Mouse (Mus musculus) embryonic facial prominence, embryonic 13.5 days (tissue): ENCODE measurements around the gene Eif3d. TPM values are rescaled to one million over a fixed set of nuclear protein-coding genes. Genes with fewer than 3 reads are reported as not detected.
A peak's percentile ranks its signal among the peaks of the same experiment; 100 is the strongest.

Source experiments
- ATAC-seq: fragments of 200-750 bp; cut with Nextera tagmentation; 2 replicates; pipeline ENCODE4 v1.8.0; 2017; ENCODE audit warnings: low read depth; ENCODE audit not compliant: insufficient number of reproducible peaks, insufficient read depth, low FRiP score, low TSS enrichment
- H3K27ac ChIP-seq: fragments of 300-500 bp; sonication (generic); 2 replicates; pipeline ENCODE4 v1.5.1; 2015; ENCODE audit warnings: moderate library complexity, mild to moderate bottlenecking, inconsistent platforms
- H3K27me3 ChIP-seq: fragments of 300-500 bp; sonication (generic); 2 replicates; pipeline ENCODE4 v1.6.1; 2015; ENCODE audit warnings: mild to moderate bottlenecking, inconsistent platforms
- H3K36me3 ChIP-seq: fragments of 300-500 bp; sonication (generic); 2 replicates; pipeline ENCODE4 v1.6.1; 2015; ENCODE audit warnings: mild to moderate bottlenecking, inconsistent platforms
- H3K4me1 ChIP-seq: fragments of 300-500 bp; sonication (generic); 2 replicates; pipeline ENCODE4 v1.6.1; 2015; ENCODE audit warnings: inconsistent platforms
- H3K4me2 ChIP-seq: fragments of 300-500 bp; sonication (generic); 2 replicates; pipeline ENCODE4 v1.6.1; 2015; ENCODE audit warnings: moderate library complexity, mild to moderate bottlenecking, inconsistent platforms
- H3K4me3 ChIP-seq: fragments of 300-500 bp; sonication (generic); 2 replicates; pipeline ENCODE4 v1.5.1; 2015; ENCODE audit warnings: mild to moderate bottlenecking, inconsistent platforms
- H3K9ac ChIP-seq: fragments of 300-500 bp; sonication (generic); 2 replicates; pipeline ENCODE4 v1.6.1; 2015; ENCODE audit warnings: mild to moderate bottlenecking, inconsistent platforms
- H3K9me3 ChIP-seq: fragments of 300-500 bp; sonication (generic); 2 replicates; pipeline ENCODE4 v1.6.1; 2016; ENCODE audit warnings: inconsistent platforms
- WGBS: fragments of 180-500 bp; shearing (Covaris S2); methylation state at CpG from one replicate; pipeline ENCODE4 v1.1.7; 2015; ENCODE audit warnings: mixed read lengths; 5-methylcytosine and 5-hydroxymethylcytosine counted together
- polyA plus RNA-seq: library from polyadenylated mRNA; unstranded; fragments of >200 nt; fragmentation: Nextera tagmentation; extraction: Ambion mirVana; gene quantifications from 2 replicates; pipeline ENCODE4 v1.2.1, GENCODE M21; 2015

Eif3d gene
- polyA plus RNA-seq, 1 experiment from 2014 or later, result 204 TPM

- no peak overlapping the region for H3K9ac ChIP-seq
- H3K36me3 ChIP-seq, result peaks cover 49% of the 10 kb centered on the region
- H3K27me3 ChIP-seq, result no peaks in the 10 kb centered on the region
- 89% methylated on average over 7 of the region's 7 CpGs for WGBS
- H3K27ac ChIP-seq, result no peak overlapping the region
- H3K4me2 ChIP-seq, result no peak overlapping the region
- H3K4me1 ChIP-seq, result no peaks in the 10 kb centered on the region
- no peaks in the 10 kb centered on the region for H3K9me3 ChIP-seq
- no peak overlapping the region for H3K4me3 ChIP-seq
- no peak for ATAC-seq
Measured at GRCm38 (mm10) chr15:77949061-77949460, 21.6 kb downstream of the Eif3d start.

GRCm38 (mm10) chr15:77945711-77946110, 24.9 kb downstream of the Eif3d start:
- Histone ChIP-seq H3K9me3 (no peaks in the 10 kb centered on the region), H3K36me3 (peaks cover 62% of the 10 kb centered on the region), H3K4me1 (no peaks in the 10 kb centered on the region), H3K9ac (0 out of 2 replicates have a peak overlapping the region, but pooled peaks have one; percentile 46), H3K4me2 (no peak overlapping the region), H3K27me3 (no peaks in the 10 kb centered on the region), H3K4me3 (no peak overlapping the region), H3K27ac (no peak overlapping the region)
- 88% methylated on average over 4 of the region's 4 CpGs for WGBS
- ATAC-seq, result no peak

GRCm38 (mm10) chr15:77941563-77941962, 29.1 kb downstream of the Eif3d start:
- H3K9me3 ChIP-seq, result no peaks in the 10 kb centered on the region
- no peak overlapping the region for H3K4me3 ChIP-seq
- peaks cover 39% of the 10 kb centered on the region for H3K36me3 ChIP-seq
- H3K4me2 ChIP-seq, result no peak overlapping the region
- no peak overlapping the region for H3K27ac ChIP-seq
- ATAC-seq, result no peak
- 84% methylated on average over 3 of the region's 3 CpGs for WGBS
- H3K4me1 ChIP-seq, result no peaks in the 10 kb centered on the region
- no peak overlapping the region for H3K9ac ChIP-seq
- no peaks in the 10 kb centered on the region for H3K27me3 ChIP-seq

GRCm38 (mm10) chr15:77938516-77938915, 32.1 kb downstream of the Eif3d start:
- Histone ChIP-seq H3K4me3 (no peak overlapping the region), H3K4me2 (no peak overlapping the region), H3K36me3 (peaks cover 21% of the 10 kb centered on the region), H3K27me3 (no peaks in the 10 kb centered on the region), H3K9me3 (no peaks in the 10 kb centered on the region), H3K4me1 (peaks cover 8% of the 10 kb centered on the region), H3K27ac (no peak overlapping the region), H3K9ac (no peak overlapping the region)
- WGBS, result 76% methylated on average over 5 of the region's 5 CpGs
- ATAC-seq, result no peak

- no peak overlapping the region for H3K4me2 ChIP-seq
- no peaks in the 10 kb centered on the region for H3K27me3 ChIP-seq
- peaks cover 12% of the 10 kb centered on the region for H3K4me1 ChIP-seq
- 67% methylated on average over 14 of the region's 14 CpGs for WGBS
- ATAC-seq, result no peak
- H3K36me3 ChIP-seq, result no peaks in the 10 kb centered on the region
- H3K27ac ChIP-seq, result no peak overlapping the region
- peak overlapping the region; percentile 32; the same call in 1 of the 2 replicates for H3K9ac ChIP-seq
- H3K9me3 ChIP-seq, result no peaks in the 10 kb centered on the region
- no peak overlapping the region for H3K4me3 ChIP-seq
Measured at GRCm38 (mm10) chr15:77935673-77936375, 34.8 kb downstream of the Eif3d start.

GRCm38 (mm10) chr15:77934968-77935367, 35.6 kb downstream of the Eif3d start:
- no peak for ATAC-seq

GRCm38 (mm10) chr15:77934326-77934725, 36.3 kb downstream of the Eif3d start:
- no peak for ATAC-seq
- Histone ChIP-seq H3K4me1 (peaks cover 18% of the 10 kb centered on the region), H3K4me2 (peak overlapping the region; percentile 58), H3K9ac (peak overlapping the region; percentile 67; the same call in 1 of the 2 replicates), H3K36me3 (no peaks in the 10 kb centered on the region), H3K4me3 (no peak overlapping the region), H3K27me3 (no peaks in the 10 kb centered on the region), H3K9me3 (no peaks in the 10 kb centered on the region), H3K27ac (no peak overlapping the region)
- WGBS, result 79% methylated on average over 11 of the region's 11 CpGs

More at GRCm38 (mm10) chr15:77934968-77935367, 35.6 kb downstream of the Eif3d start:
- no peak overlapping the region for H3K27ac ChIP-seq
- H3K4me1 ChIP-seq, result peaks cover 12% of the 10 kb centered on the region
- no peaks in the 10 kb centered on the region for H3K9me3 ChIP-seq
- no peaks in the 10 kb centered on the region for H3K27me3 ChIP-seq
- no peak overlapping the region for H3K4me3 ChIP-seq
- H3K4me2 ChIP-seq, result no peak overlapping the region
- H3K9ac ChIP-seq, result peak overlapping the region; percentile 32; the same call in 1 of the 2 replicates
- no peaks in the 10 kb centered on the region for H3K36me3 ChIP-seq
- 59% methylated on average over 5 of the region's 5 CpGs for WGBS

GRCm38 (mm10) chr15:77933770-77934169, 36.8 kb downstream of the Eif3d start:
- H3K9ac ChIP-seq, result peak overlapping the region; percentile 67
- no peaks in the 10 kb centered on the region for H3K27me3 ChIP-seq
- H3K4me3 ChIP-seq, result peak overlapping the region; percentile 26
- WGBS, result under 1% methylated on average over 14 of the region's 14 CpGs
- H3K9me3 ChIP-seq, result no peaks in the 10 kb centered on the region
- no peak overlapping the region; the same call in 1 of the 2 replicates for H3K27ac ChIP-seq
- H3K4me2 ChIP-seq, result peak overlapping the region; percentile 58
- peaks cover 18% of the 10 kb centered on the region for H3K4me1 ChIP-seq
- no peak for ATAC-seq
- no peaks in the 10 kb centered on the region for H3K36me3 ChIP-seq

GRCm38 (mm10) chr15:77933222-77933621, 37.4 kb downstream of the Eif3d start:
- 69% methylated on average over 3 of the region's 3 CpGs for WGBS
- Histone ChIP-seq H3K27ac (no peak overlapping the region; the same call in 1 of the 2 replicates), H3K27me3 (no peaks in the 10 kb centered on the region), H3K4me2 (no peak overlapping the region; the same call in 1 of the 2 replicates), H3K9ac (no peak overlapping the region), H3K4me1 (peaks cover 18% of the 10 kb centered on the region), H3K4me3 (no peak overlapping the region), H3K36me3 (no peaks in the 10 kb centered on the region), H3K9me3 (no peaks in the 10 kb centered on the region)
- no peak for ATAC-seq

- 67% methylated on average over 6 of the region's 6 CpGs for WGBS
- no peak for ATAC-seq
- Histone ChIP-seq H3K9ac (no peak overlapping the region), H3K36me3 (peaks cover 9% of the 10 kb centered on the region), H3K4me2 (no peak overlapping the region), H3K27ac (no peak overlapping the region), H3K4me1 (peaks cover 28% of the 10 kb centered on the region), H3K27me3 (no peaks in the 10 kb centered on the region), H3K4me3 (no peak overlapping the region), H3K9me3 (no peaks in the 10 kb centered on the region)
Measured at GRCm38 (mm10) chr15:77931689-77932016, 39.0 kb downstream of the Eif3d start.

- no peak for ATAC-seq
- H3K4me2 ChIP-seq, result no peak overlapping the region
- no peaks in the 10 kb centered on the region for H3K27me3 ChIP-seq
- H3K4me1 ChIP-seq, result peaks cover 28% of the 10 kb centered on the region
- peaks cover 13% of the 10 kb centered on the region for H3K36me3 ChIP-seq
- H3K27ac ChIP-seq, result no peak overlapping the region
- no peak overlapping the region for H3K9ac ChIP-seq
- no peak overlapping the region for H3K4me3 ChIP-seq
- 75% methylated on average over 6 of the region's 6 CpGs for WGBS
- H3K9me3 ChIP-seq, result no peaks in the 10 kb centered on the region
Measured at GRCm38 (mm10) chr15:77930986-77931688, 39.5 kb downstream of the Eif3d start.

- ATAC-seq, result no peak
- Histone ChIP-seq H3K9me3 (no peaks in the 10 kb centered on the region), H3K27ac (no peak overlapping the region), H3K9ac (peak overlapping the region; percentile 77), H3K36me3 (peaks cover 23% of the 10 kb centered on the region), H3K27me3 (no peaks in the 10 kb centered on the region), H3K4me2 (peak overlapping the region; percentile 84), H3K4me1 (peaks cover 28% of the 10 kb centered on the region), H3K4me3 (peak overlapping the region; percentile 81)
- WGBS, result 52% methylated on average over 8 of the region's 8 CpGs
Measured at GRCm38 (mm10) chr15:77929804-77930203, 40.8 kb downstream of the Eif3d start.
